Mouse (Mus musculus) kidney, embryonic 16.5 days (tissue): Measurements from ENCODE around the gene Sec24c. TPM values are rescaled to one million over a fixed set of nuclear protein-coding genes. Genes with fewer than 3 reads are reported as not detected.

Experiments used
- ATAC-seq: fragments of 200-750 bp; cut with Nextera tagmentation; 2 replicates; pipeline ENCODE4 v1.8.0; 2017; ENCODE audit warnings: moderate TSS enrichment; ENCODE audit not compliant: low FRiP score, low TSS enrichment
- H3K27ac ChIP-seq: fragments of 300-500 bp; sonication (generic); 2 replicates; pipeline ENCODE4 v1.5.1; 2014; ENCODE audit warnings: low read length
- H3K27me3 ChIP-seq: fragments of 300-500 bp; sonication (generic); 2 replicates; pipeline ENCODE4 v1.6.1; 2014; ENCODE audit warnings: low read length, control low read depth, mixed read lengths; ENCODE audit not compliant: insufficient read depth
- H3K36me3 ChIP-seq: fragments of 300-500 bp; sonication (generic); 2 replicates; pipeline ENCODE4 v1.6.1; 2014; ENCODE audit warnings: low read length, control low read depth, mixed read lengths; ENCODE audit not compliant: insufficient read depth
- H3K4me1 ChIP-seq: fragments of 300-500 bp; sonication (generic); 2 replicates; pipeline ENCODE4 v1.6.1; 2014; ENCODE audit warnings: low read length, control low read depth, mixed read lengths; ENCODE audit not compliant: insufficient read depth
- H3K4me2 ChIP-seq: fragments of 300-500 bp; sonication (generic); replicated peaks from 2 replicates; pipeline ENCODE4 v1.6.1; 2014; ENCODE audit warnings: low read depth, low read length
- H3K4me3 ChIP-seq: fragments of 300-500 bp; sonication (generic); 2 replicates; pipeline ENCODE4 v1.5.1; 2014; ENCODE audit warnings: mild to moderate bottlenecking, low read length
- H3K9ac ChIP-seq: fragments of 300-500 bp; sonication (generic); replicated peaks from 2 replicates; pipeline ENCODE4 v1.6.1; 2014; ENCODE audit warnings: low read length
- H3K9me3 ChIP-seq: fragments of 300-500 bp; sonication (generic); 2 replicates; pipeline ENCODE4 v1.6.1; 2016; ENCODE audit warnings: low read length, control low read depth
- WGBS: fragments of 180-500 bp; shearing (Covaris S2); extraction: QIAGEN DNeasy Blood & Tissue Kit; methylation state at CpG from one replicate; pipeline ENCODE4 v1.1.7; 2014; 5-methylcytosine and 5-hydroxymethylcytosine counted together
- polyA plus RNA-seq: library from polyadenylated mRNA; unstranded; fragments of >200 nt; fragmentation: Nextera tagmentation; extraction: Ambion mirVana; gene quantifications from 2 replicates; pipeline ENCODE4 v1.2.1, GENCODE M21; 2015

Gene Sec24c
- polyA plus RNA-seq, 1 experiment from 2014 or later, result 113 TPM

DNA sequence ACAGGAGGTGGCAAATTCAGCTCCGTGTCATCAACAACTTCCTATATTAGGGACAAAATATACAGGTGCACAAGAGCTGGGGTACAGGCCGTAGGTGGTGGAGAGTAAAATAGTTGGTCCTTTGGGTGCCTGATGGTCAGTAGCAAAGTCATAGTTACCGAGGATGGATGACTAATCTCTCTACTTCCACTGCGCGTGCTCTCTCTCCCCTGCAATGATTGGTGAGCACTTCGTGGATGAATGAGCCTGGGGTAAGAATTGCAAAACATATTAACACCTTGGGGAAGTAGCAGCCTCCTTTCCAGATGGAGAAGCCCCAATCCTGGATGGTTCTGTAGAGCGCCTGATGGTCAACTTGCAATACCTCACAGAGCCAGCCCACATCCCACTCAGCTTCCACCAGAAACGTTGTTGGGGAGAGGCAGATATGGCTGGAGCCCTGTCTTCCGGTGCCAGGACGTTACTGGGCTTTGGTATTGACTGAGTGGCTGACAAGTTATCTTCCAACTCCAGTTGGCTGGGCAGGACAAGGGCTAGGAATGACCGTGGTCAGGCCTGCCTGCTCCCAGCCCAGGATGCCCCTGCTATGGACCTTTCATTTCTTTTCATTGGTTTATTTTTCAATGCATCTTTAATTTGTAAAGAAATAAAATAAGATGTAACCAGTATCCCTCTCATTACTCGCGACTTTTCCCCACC lies 20.2 kb downstream of the Sec24c start:
- Histone ChIP-seq H3K4me1 (peaks cover 44% of the 10 kb centered on the region), H3K9me3 (no peaks in the 10 kb centered on the region), H3K4me2 (peak overlapping the region; percentile 72), H3K27ac (peak overlapping the region; percentile 99), H3K27me3 (no peaks in the 10 kb centered on the region), H3K9ac (peak overlapping the region; percentile 93), H3K36me3 (peaks cover 47% of the 10 kb centered on the region), H3K4me3 (peak overlapping the region; percentile 86)
- peak; percentile 29 for ATAC-seq
- 43% methylated on average over 13 of the region's 13 CpGs for WGBS

- Histone ChIP-seq H3K27me3 (no peaks in the 10 kb centered on the region), H3K9me3 (no peaks in the 10 kb centered on the region), H3K4me3 (peak within 1 kb of the TSS; percentile 86), H3K36me3 (peaks cover 39% of the 10 kb centered on the region), H3K27ac (peak within 1 kb of the TSS; percentile 99), H3K4me1 (peaks cover 47% of the 10 kb centered on the region), H3K9ac (peak within 1 kb of the TSS; percentile 93), H3K4me2 (peak within 1 kb of the TSS; percentile 72)
- WGBS, result under 1% methylated on average over 111 of the region's 111 CpGs
- peak; percentile 95 for ATAC-seq
These were observed 21.0 kb downstream of the Sec24c start, which contains the start of gene Fut11 for GRCm38 (mm10) chr14:20694884-20695760. Fut11 (plus strand) TSS chr14:20694968.

- Histone ChIP-seq H3K27ac (peak overlapping the region; percentile 99), H3K9me3 (no peaks in the 10 kb centered on the region), H3K4me3 (peak overlapping the region; percentile 86), H3K4me2 (peak overlapping the region; percentile 72), H3K4me1 (peaks cover 47% of the 10 kb centered on the region), H3K9ac (peak overlapping the region; percentile 93), H3K27me3 (no peaks in the 10 kb centered on the region), H3K36me3 (peaks cover 34% of the 10 kb centered on the region)
- ATAC-seq, result no peak
- 9% methylated on average over 27 of the region's 27 CpGs for WGBS
These were observed 21.8 kb downstream of the Sec24c start for GRCm38 (mm10) chr14:20695761-20696520.

DNA sequence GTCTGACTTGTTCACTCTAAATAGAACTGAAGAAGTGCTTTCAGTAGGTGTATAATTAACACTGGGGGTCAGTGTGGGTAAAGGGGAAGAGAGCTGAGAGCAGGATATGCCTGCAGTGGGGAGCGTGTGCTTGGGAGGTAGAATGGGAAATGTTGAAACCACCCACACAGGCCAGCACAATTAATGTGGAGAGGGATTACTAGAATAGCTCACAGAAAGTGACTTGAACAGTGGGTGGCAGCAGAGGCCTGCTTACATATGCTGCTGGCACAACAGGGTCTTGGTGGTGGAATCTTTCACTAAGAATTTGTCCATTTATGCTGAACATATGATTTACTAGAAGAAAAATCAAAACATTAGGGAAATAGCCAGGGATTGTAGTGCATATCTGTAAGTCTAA lies 22.9 kb downstream of the Sec24c start:
- peaks cover 24% of the 10 kb centered on the region for H3K36me3 ChIP-seq
- H3K27ac ChIP-seq, result no peak overlapping the region
- ATAC-seq, result no peak

GRCm38 (mm10) chr14:20698515-20698914 lies 24.4 kb downstream of the Sec24c start:
- Histone ChIP-seq H3K27ac (no peak overlapping the region), H3K27me3 (no peaks in the 10 kb centered on the region), H3K36me3 (peaks cover 10% of the 10 kb centered on the region), H3K4me1 (peaks cover 61% of the 10 kb centered on the region), H3K9ac (no peak overlapping the region), H3K9me3 (no peaks in the 10 kb centered on the region), H3K4me2 (no peak overlapping the region), H3K4me3 (no peak overlapping the region)
- ATAC-seq, result no peak
- WGBS, result 81% methylated on average over 2 of the region's 2 CpGs

More for the DNA sequence above, 22.9 kb downstream of the Sec24c start:
- Histone ChIP-seq H3K4me1 (peaks cover 58% of the 10 kb centered on the region), H3K4me2 (peak overlapping the region; percentile 72), H3K9ac (no peak overlapping the region; the same call in 1 of the 2 replicates), H3K9me3 (no peaks in the 10 kb centered on the region), H3K27me3 (no peaks in the 10 kb centered on the region), H3K4me3 (peak overlapping the region; percentile 86)
- 5% methylated on average over 1 of the region's 1 CpGs for WGBS

GRCm38 (mm10) chr14:20700362-20700761 lies 26.3 kb downstream of the Sec24c start:
- Histone ChIP-seq H3K27ac (no peak overlapping the region), H3K9me3 (no peaks in the 10 kb centered on the region), H3K36me3 (peaks cover 9% of the 10 kb centered on the region; the same call in 1 of the 2 replicates), H3K4me1 (peaks cover 57% of the 10 kb centered on the region), H3K27me3 (no peaks in the 10 kb centered on the region), H3K9ac (no peak overlapping the region), H3K4me3 (no peak overlapping the region), H3K4me2 (no peak overlapping the region)
- 87% methylated on average over 3 of the region's 3 CpGs for WGBS
- ATAC-seq, result no peak

- WGBS, result 72% methylated on average over 8 of the region's 8 CpGs
- H3K9ac ChIP-seq, result peak overlapping the region; percentile 23
- H3K27ac ChIP-seq, result no peak overlapping the region
- ATAC-seq, result no peak
- H3K4me3 ChIP-seq, result peak overlapping the region; percentile 96
- no peaks in the 10 kb centered on the region for H3K27me3 ChIP-seq
- H3K36me3 ChIP-seq, result peaks cover 11% of the 10 kb centered on the region; the same call in 1 of the 2 replicates
- H3K4me2 ChIP-seq, result peak overlapping the region; percentile 73
- peaks cover 48% of the 10 kb centered on the region for H3K4me1 ChIP-seq
- no peaks in the 10 kb centered on the region for H3K9me3 ChIP-seq
These were observed 27.4 kb downstream of the Sec24c start for GRCm38 (mm10) chr14:20701554-20701953.

- Histone ChIP-seq H3K4me3 (peak overlapping the region; percentile 96), H3K27ac (peak overlapping the region; percentile 95), H3K36me3 (peaks cover 11% of the 10 kb centered on the region; the same call in 1 of the 2 replicates), H3K9me3 (no peaks in the 10 kb centered on the region), H3K4me2 (peak overlapping the region; percentile 73), H3K4me1 (peaks cover 41% of the 10 kb centered on the region), H3K9ac (peak overlapping the region; percentile 95), H3K27me3 (no peaks in the 10 kb centered on the region)
- 11% methylated on average over 15 of the region's 15 CpGs for WGBS
- ATAC-seq, result peak; percentile 42; the same call in 1 of the 2 replicates
These were observed 28.1 kb downstream of the Sec24c start for GRCm38 (mm10) chr14:20702096-20702740.
